11 mouse cellular contexts compared by ENCODE assay signal in the genomic region with DNA sequence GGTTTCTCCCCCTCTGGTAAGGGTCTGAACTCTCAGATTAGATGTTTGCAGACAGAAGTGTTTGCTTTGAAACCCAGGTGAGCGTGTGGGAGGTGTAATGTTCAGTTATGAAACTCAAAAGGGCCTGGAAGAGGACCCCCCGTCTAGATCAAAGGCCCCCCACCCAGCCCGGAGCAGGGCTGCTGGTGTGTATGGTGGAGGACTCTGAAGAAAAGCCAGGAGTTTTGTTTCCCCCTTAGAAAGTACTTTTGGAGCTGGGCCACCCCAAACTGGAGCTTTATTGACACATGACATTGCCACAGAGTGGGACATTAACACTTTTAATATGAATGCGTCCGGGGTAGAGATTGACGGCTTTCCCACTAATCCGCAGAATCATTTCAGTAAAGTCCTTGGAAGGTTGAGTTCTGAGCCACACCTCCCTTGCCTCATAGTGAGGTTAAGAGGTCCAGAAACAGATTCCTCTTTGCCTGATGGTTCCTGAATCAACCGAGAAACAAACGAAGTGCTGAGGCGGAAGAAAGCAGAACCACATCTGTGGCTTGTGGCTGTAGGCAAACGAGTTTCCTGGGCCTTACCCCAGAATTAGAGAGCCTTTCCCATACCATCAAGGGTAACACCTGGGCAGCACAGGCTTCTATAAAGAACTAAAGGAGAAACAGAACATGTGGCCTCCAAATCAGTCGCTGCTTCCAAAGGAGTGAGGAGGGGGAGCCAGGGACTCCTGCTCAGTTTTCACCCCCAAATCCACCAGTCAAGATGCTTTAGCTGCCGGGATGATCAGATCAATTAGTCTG.
DNase-seq lines count a peak whose midpoint lies in the region; ATAC-seq and TF ChIP-seq lines count a peak whose summit lies in the region.
"Had no signal": no experiment of that assay in that cellular context is flagged by ENCODE, and none has a peak within 500 bp of the region (broad histone marks: within the 10 kb centered on the region; RNA-seq: fewer than 3 reads in every experiment).

No protein-coding gene starts in this region.

- intact Hi-C loops in left cerebral cortex, postnatal 36 days (cut with DNase I), result no loop called here

- DNase-seq in kidney, adult 2 months, result peak; percentile 17
- DNase-seq in kidney, postnatal 14 days, result no peak
- peak; percentile 70 to 76 for DNase-seq in B cell, adult 2 months
- no peak for DNase-seq in left cerebral cortex, postnatal 36 days (ENCODE audit: low spot score in 2 of 2)
- DNase-seq in right cerebral cortex, adult 2 months (ENCODE audit: low spot score in 2 of 2), result no peak
- no peak for DNase-seq in layer of hippocampus, adult 18-20 months (ENCODE audit: low spot score in 2 of 2)
- DNase-seq: cerebellum, adult 11-12 months; heart, postnatal 10 days had no signal

- no peak for TF ChIP-seq POLR2A in kidney, adult 2 months (IDR thresholded peaks at IDR 0.05; ENCODE audit: low read depth, low read length)

- H3K4me3 ChIP-seq in kidney, adult 2 months (ENCODE audit: insufficient read depth, low read depth, low read length), result no peak overlapping the region

- peak; percentile 86 for ATAC-seq in common myeloid progenitor, adult 5-6 weeks (replicated peaks; ENCODE audit: low read depth, poor library complexity, severe bottlenecking)
- peak; percentile 79 for ATAC-seq in monocyte, adult 5-6 weeks (replicated peaks; ENCODE audit: insufficient number of reproducible peaks, low FRiP score, low TSS enrichment, poor library complexity, severe bottlenecking)
- ATAC-seq: midbrain, embryonic 16.5 days had no signal

- TF ChIP-seq CTCF in kidney, adult 2 months (conservative IDR thresholded peaks at IDR 0.05; ENCODE audit: insufficient read depth, insufficient read length, low read depth, low read length), result no peak

- H3K36me3 ChIP-seq in kidney, adult 2 months (ENCODE audit: control insufficient read depth, insufficient read depth, low read length), result no peaks in the 10 kb centered on the region

- peaks cover 9% of the 10 kb centered on the region for H3K4me1 ChIP-seq in kidney, adult 2 months (ENCODE audit: control insufficient read depth, insufficient read depth, low read length)

- no peaks in the 10 kb centered on the region for H3K27me3 ChIP-seq in kidney, adult 2 months (replicated peaks; ENCODE audit: control insufficient read depth, insufficient read depth, low read length)

- H3K27ac ChIP-seq in kidney, adult 2 months (ENCODE audit: insufficient read depth, low read depth, low read length), result no peak overlapping the region

- 74% methylated on average over 13 of the region's 13 CpGs for WGBS in kidney, adult 2 months

Comparison
In these comparisons a context has a peak if more than half of its experiments do, and no peak if none do; other contexts are left out.
1. DNase-seq: peak in kidney, adult 2 months (single experiment) and B cell, adult 2 months (2 of 2); none in kidney, postnatal 14 days (single experiment), left cerebral cortex, postnatal 36 days (0 of 2), right cerebral cortex, adult 2 months (0 of 2) and layer of hippocampus, adult 18-20 months (0 of 2).